In genomic region chr5:134913753-134914152, GRCm38 (mm10) we compare ENCODE assay signal across 18 mouse cellular contexts. TPM values are rescaled to one million over a fixed set of nuclear protein-coding genes. Genes with fewer than 3 reads are reported as not detected.
DNase-seq lines count a peak whose midpoint lies in the region; ATAC-seq and TF ChIP-seq lines count a peak whose summit lies in the region.
"Had no signal": no experiment of that assay in that cellular context is flagged by ENCODE, and none has a peak within 500 bp of the region (broad histone marks: within the 10 kb centered on the region; RNA-seq: fewer than 3 reads in every experiment).

No protein-coding gene starts in this region.

- peak overlapping the region; percentile 95 for H3K27ac ChIP-seq in liver, embryonic 14.5 days

- no peaks in the 10 kb centered on the region for H3K27me3 ChIP-seq in liver, embryonic 14.5 days (ENCODE audit: control insufficient read depth, insufficient read depth, low read length)

- no peak for TF ChIP-seq CTCF in liver, embryonic 14.5 days (IDR thresholded peaks at IDR 0.05; ENCODE audit: low read depth)

- TF ChIP-seq EP300 in liver, embryonic 14.5 days (IDR thresholded peaks at IDR 0.05; ENCODE audit: low read depth): peak; percentile 97

- H3K4me3 ChIP-seq in liver, embryonic 14.5 days (ENCODE audit: insufficient read depth in 1 of 2, low read depth in 2 of 2, low read length in 2 of 2): peak overlapping the region; percentile 89

- H3K4me2 ChIP-seq in liver, embryonic 14.5 days (ENCODE audit: low read depth): peak overlapping the region; percentile 82

- H3K9me3 ChIP-seq in liver, embryonic 14.5 days (ENCODE audit: control insufficient read depth, low read length): peaks cover 2% of the 10 kb centered on the region

- peak; percentile 66 for ATAC-seq in erythroblast, adult 5-6 weeks (replicated peaks; ENCODE audit: low FRiP score, poor library complexity, severe bottlenecking)
- peak; percentile 85 for ATAC-seq in liver, embryonic 14.5 days (ENCODE audit: insufficient read depth)
- ATAC-seq: midbrain, embryonic 16.5 days had no signal

- peak; percentile 67 for DNase-seq in spleen, adult 12 weeks (ENCODE audit: low spot score)
- DNase-seq in spleen, adult 18-20 months: no peak
- peak; percentile 90 to 94 (median 92) for DNase-seq in liver, embryonic 14.5 days (ENCODE audit: low read depth in 3 of 3, low spot score in 3 of 3)
- DNase-seq in spleen, postnatal 4 days (ENCODE audit: low spot score in 2 of 2): peak; percentile 78 to 83
- DNase-seq in frontal cortex, adult 2 months (ENCODE audit: extremely low spot score in 1 of 2, low spot score in 1 of 2): no peak
- no peak for DNase-seq in yolk sac, embryonic 10.5 days (ENCODE audit: low spot score)
- no peak for DNase-seq in T-cell, adult 2 months (ENCODE audit: low spot score)
- DNase-seq: adrenal gland, postnatal 10 days; heart, adult 18-20 months; kidney, adult 18-20 months; right cerebral cortex, adult 18-20 months had no signal

- H3K9ac ChIP-seq in liver, embryonic 14.5 days (replicated peaks): peak overlapping the region; percentile 100

- peaks cover 3% of the 10 kb centered on the region; the same call in 1 of the 2 replicates for H3K36me3 ChIP-seq in liver, embryonic 14.5 days (replicated peaks; ENCODE audit: control insufficient read depth, insufficient read depth, low read depth)

- 15% methylated on average over 4 of the region's 4 CpGs for WGBS in liver, embryonic 14.5 days (ENCODE audit: insufficient replicate concordance)

- H3K4me1 ChIP-seq in liver, embryonic 14.5 days (replicated peaks; ENCODE audit: control insufficient read depth in 2 of 2, insufficient read depth in 2 of 2, low read length in 1 of 2): peaks cover 25 to 33% of the 10 kb centered on the region in 2 experiments

RNA-seq across cellular contexts. Expression of gene Cldn13, which starts 1.6 kb away (rescaled TPM):
- 411 and 506 TPM in 2 replicates for total RNA-seq in erythroblast, adult 5-6 weeks (2015; ENCODE audit: low replicate concordance)
- 369 and 379 TPM in 2 replicates for total RNA-seq in erythroblast, adult 5-6 weeks (2017; ENCODE audit: low replicate concordance)
- polyA plus RNA-seq in liver, embryonic 14.5 days (2012; rRNA removed): 148 and 152 TPM in 2 replicates
- polyA plus RNA-seq in liver, embryonic 14.5 days (2014; fragmentation: Nextera tagmentation; extraction: Ambion mirVana): 288 and 296 TPM in 2 replicates
- polyA plus RNA-seq in frontal cortex, adult 2 months (2012; rRNA removed): not detected in 2 replicates
- total RNA-seq: CH12.LX; heart, adult 18-20 months; layer of hippocampus, adult 18-20 months; left cerebral cortex, postnatal 36 days had no signal
- polyA plus RNA-seq: midbrain, embryonic 16.5 days had no signal

RNA-seq across cellular contexts. Expression of gene Tmem270, which starts 7.2 kb away (rescaled TPM):
- total RNA-seq in erythroblast, adult 5-6 weeks (2015; ENCODE audit: low replicate concordance): 0.96 TPM in 1 of 2 replicates, not detected in the other
- total RNA-seq in erythroblast, adult 5-6 weeks (2017; ENCODE audit: low replicate concordance): not detected in 2 replicates
- polyA plus RNA-seq in liver, embryonic 14.5 days (2012; rRNA removed): 0.04 TPM in 1 of 2 replicates, not detected in the other
- polyA plus RNA-seq in liver, embryonic 14.5 days (2014; fragmentation: Nextera tagmentation; extraction: Ambion mirVana): not detected in 2 replicates
- polyA plus RNA-seq in frontal cortex, adult 2 months (2012; rRNA removed): not detected in 2 replicates
- total RNA-seq: adrenal gland, postnatal 10 days; CH12.LX; heart, adult 18-20 months; layer of hippocampus, adult 18-20 months; left cerebral cortex, postnatal 36 days had no signal
- polyA plus RNA-seq: hindbrain, embryonic 11.5 days; midbrain, embryonic 16.5 days; neural tube, embryonic 14.5 days had no signal

RNA-seq across cellular contexts. Expression of gene Mettl27, which starts 18.4 kb away (rescaled TPM):
- total RNA-seq in erythroblast, adult 5-6 weeks (2015; ENCODE audit: low replicate concordance): 70.4 and 120 TPM in 2 replicates
- 62.4 and 85.2 TPM in 2 replicates for total RNA-seq in erythroblast, adult 5-6 weeks (2017; ENCODE audit: low replicate concordance)
- 7.1 and 7.9 TPM in 2 replicates for polyA plus RNA-seq in liver, embryonic 14.5 days (2012; rRNA removed)
- polyA plus RNA-seq in liver, embryonic 14.5 days (2014; fragmentation: Nextera tagmentation; extraction: Ambion mirVana): 14.4 and 16.3 TPM in 2 replicates
- 14.0 and 14.9 TPM in 2 replicates for polyA plus RNA-seq in frontal cortex, adult 2 months (2012; rRNA removed)

RNA-seq across cellular contexts. Expression of gene Cldn4, which starts 33.0 kb away (rescaled TPM):
- total RNA-seq in erythroblast, adult 5-6 weeks (2015; ENCODE audit: low replicate concordance): not detected in 2 replicates
- not detected in 2 replicates for total RNA-seq in erythroblast, adult 5-6 weeks (2017; ENCODE audit: low replicate concordance)
- polyA plus RNA-seq in liver, embryonic 14.5 days (2012; rRNA removed): 0.35 and 0.39 TPM in 2 replicates
- 0.29 TPM in 2 replicates for polyA plus RNA-seq in liver, embryonic 14.5 days (2014; fragmentation: Nextera tagmentation; extraction: Ambion mirVana)
- 0.08 and 0.32 TPM in 2 replicates for polyA plus RNA-seq in frontal cortex, adult 2 months (2012; rRNA removed)
- total RNA-seq: layer of hippocampus, adult 18-20 months; left cerebral cortex, postnatal 36 days had no signal
- polyA plus RNA-seq: midbrain, embryonic 16.5 days; neural tube, embryonic 14.5 days had no signal

Comparison
In these comparisons a context has a peak if more than half of its experiments do, and no peak if none do; other contexts are left out.
1. DNase-seq: peak in spleen, adult 12 weeks (single experiment), liver, embryonic 14.5 days (3 of 3) and spleen, postnatal 4 days (2 of 2); none in spleen, adult 18-20 months (0 of 2), frontal cortex, adult 2 months (0 of 2), yolk sac, embryonic 10.5 days (single experiment) and T-cell, adult 2 months (single experiment).
2. RNA of gene Cldn13, which starts 1.6 kb away (polyA plus RNA-seq): 148 to 296 TPM in liver, embryonic 14.5 days; not detected in frontal cortex, adult 2 months; every median in the first group is over 100 times any median in the second.